In the genomic region with DNA sequence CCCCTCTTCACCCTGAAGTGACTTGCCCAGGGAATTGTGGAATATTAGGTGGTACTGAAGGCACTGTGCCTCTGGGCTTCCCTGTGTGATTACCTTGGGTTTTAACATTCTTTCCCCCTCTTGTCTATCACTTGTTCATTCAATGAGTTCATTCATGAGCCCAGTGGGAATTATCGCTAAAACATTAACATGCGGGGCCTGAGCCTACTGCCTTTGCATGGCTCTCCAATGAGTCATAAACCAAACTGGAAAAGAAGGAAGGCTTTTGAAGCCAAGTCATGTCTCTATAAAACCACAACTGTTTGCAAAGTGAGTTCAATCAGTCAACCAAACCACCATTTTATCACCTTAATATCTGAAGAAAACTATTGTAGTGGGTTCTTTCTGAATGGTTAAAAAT, we compare ENCODE assay signal across 24 mouse cellular contexts.
A peak's percentile ranks its signal among the peaks of the same experiment; 100 is the strongest.
DNase-seq lines count a peak whose midpoint lies in the region; ATAC-seq and TF ChIP-seq lines count a peak whose summit lies in the region.
"Had no signal": no experiment of that assay in that cellular context is flagged by ENCODE, and none has a peak within 500 bp of the region (broad histone marks: within the 10 kb centered on the region; RNA-seq: fewer than 3 reads in every experiment).

No protein-coding gene starts in this region.

- no peak overlapping the region for H3K4me3 ChIP-seq in limb, embryonic 14.5 days (replicated peaks; ENCODE audit: low read length)
- H3K4me3 ChIP-seq: embryonic facial prominence, embryonic 12.5 days; heart, embryonic 15.5 days; liver, embryonic 15.5 days; lung, embryonic 15.5 days; neural tube, embryonic 13.5 days had no signal

- no peak for TF ChIP-seq POLR2A in limb, embryonic 14.5 days (IDR thresholded peaks at IDR 0.05; ENCODE audit: borderline replicate concordance, extremely low read depth, insufficient read depth, insufficient read length)

- H3K27me3 ChIP-seq in limb, embryonic 14.5 days (ENCODE audit: control insufficient read depth, insufficient read depth, low read length), result no peaks in the 10 kb centered on the region
- H3K27me3 ChIP-seq: embryonic facial prominence, embryonic 12.5 days; heart, embryonic 15.5 days; liver, embryonic 15.5 days; lung, embryonic 15.5 days; neural tube, embryonic 13.5 days had no signal

- no peak overlapping the region for H3K27ac ChIP-seq in limb, embryonic 14.5 days (replicated peaks; ENCODE audit: low read depth, low read length)
- H3K27ac ChIP-seq: embryonic facial prominence, embryonic 12.5 days; heart, embryonic 15.5 days; liver, embryonic 15.5 days; lung, embryonic 15.5 days; neural tube, embryonic 13.5 days had no signal

- 46% methylated on average over 2 of the region's 2 CpGs for WGBS in limb, embryonic 14.5 days

- H3K4me1 ChIP-seq in limb, embryonic 14.5 days (ENCODE audit: control insufficient read depth, insufficient read depth, low read length), result peaks cover 3% of the 10 kb centered on the region; the same call in 1 of the 2 replicates
- H3K4me1 ChIP-seq: embryonic facial prominence, embryonic 12.5 days; heart, embryonic 15.5 days; liver, embryonic 15.5 days; lung, embryonic 15.5 days; neural tube, embryonic 13.5 days had no signal

- H3K9me3 ChIP-seq in limb, embryonic 14.5 days (ENCODE audit: control insufficient read depth, low read length), result no peaks in the 10 kb centered on the region; the same call in 1 of the 2 replicates
- H3K9me3 ChIP-seq: embryonic facial prominence, embryonic 12.5 days; heart, embryonic 15.5 days; liver, embryonic 15.5 days; lung, embryonic 15.5 days; neural tube, embryonic 13.5 days had no signal

- no peak overlapping the region for H3K9ac ChIP-seq in limb, embryonic 14.5 days (ENCODE audit: low read depth, low read length, severe bottlenecking)
- H3K9ac ChIP-seq: embryonic facial prominence, embryonic 12.5 days; heart, embryonic 15.5 days; liver, embryonic 15.5 days; lung, embryonic 15.5 days; neural tube, embryonic 13.5 days had no signal

- no peaks in the 10 kb centered on the region for H3K36me3 ChIP-seq in limb, embryonic 14.5 days (ENCODE audit: control insufficient read depth, insufficient read depth, low read length)
- H3K36me3 ChIP-seq: embryonic facial prominence, embryonic 12.5 days; heart, embryonic 15.5 days; liver, embryonic 15.5 days; lung, embryonic 15.5 days; neural tube, embryonic 13.5 days had no signal

- no peak overlapping the region for H3K4me2 ChIP-seq in limb, embryonic 14.5 days (replicated peaks; ENCODE audit: low read depth, low read length, severe bottlenecking)
- H3K4me2 ChIP-seq: embryonic facial prominence, embryonic 12.5 days; heart, embryonic 15.5 days; liver, embryonic 15.5 days; lung, embryonic 15.5 days; neural tube, embryonic 13.5 days had no signal

- peak; percentile 30; the same call in 1 of the 2 replicates for ATAC-seq in limb, embryonic 14.5 days (ENCODE audit: low FRiP score, low read depth)
- ATAC-seq: CD4-positive, CD25-positive, alpha-beta regulatory T cell, adult 4 months; forebrain, embryonic 16.5 days; hindbrain, embryonic 16.5 days; intestine, embryonic 16.5 days had no signal

- DNase-seq in heart, adult 18-20 months, result peak; percentile 18 to 42
- no peak for DNase-seq in heart, postnatal 4 days
- peak; percentile 95 for DNase-seq in 3T3-L1 (ENCODE audit: low read depth, low spot score)
- DNase-seq in Muller cell, postnatal 12 days (ENCODE audit: inconsistent ontology term), result peak; percentile 95
- peak; percentile 64 for DNase-seq in limb, embryonic 14.5 days (ENCODE audit: low spot score)
- DNase-seq in right cerebral cortex, adult 18-20 months, result no peak
- no peak for DNase-seq in kidney, postnatal 36 days
- DNase-seq: adrenal gland, adult 2 months; cerebellum, adult 11-12 months; cerebellum, postnatal 10 days; liver; lung, postnatal 4 days; midbrain, embryonic 14.5 days; retina, postnatal 1 day; thymus, postnatal 36 days had no signal

Comparison
In these comparisons a context has a peak if more than half of its experiments do, and no peak if none do; other contexts are left out.
1. DNase-seq: peak in heart, adult 18-20 months (2 of 2), 3T3-L1 (single experiment), Muller cell, postnatal 12 days (single experiment) and limb, embryonic 14.5 days (single experiment); none in heart, postnatal 4 days (single experiment), right cerebral cortex, adult 18-20 months (single experiment) and kidney, postnatal 36 days (0 of 2).